Mouse (Mus musculus) right cerebral cortex, adult 18-20 months (tissue): ENCODE measurements at regions not wholly inside any gene's neighbourhood (a gene's known extent, or its start where the extent isn't known, plus 50 kb on each side); places are given as distances from the start of the nearest gene placed in this dataset.

ENCODE experiments used
- DNase-seq: peaks from one replicate; pipeline ENCODE4 v3.0.0; 2022; ENCODE audit warnings: mixed read lengths

GRCm38 (mm10) chr5:80178723-80179122, 841.2 kb upstream of the Adgrl3 start:
- peak; percentile 3 for DNase-seq

GRCm38 (mm10) chr5:80180280-80180679, 839.7 kb upstream of the Adgrl3 start:
- DNase-seq, result no peak

GRCm38 (mm10) chr5:80192418-80192817, 827.5 kb upstream of the Adgrl3 start:
- DNase-seq, result no peak

- no peak for DNase-seq
These were observed 820.3 kb upstream of the Adgrl3 start for GRCm38 (mm10) chr5:80199626-80200025.

- DNase-seq, result no peak
These were observed 771.3 kb upstream of the Adgrl3 start for GRCm38 (mm10) chr5:80248530-80249122.

- DNase-seq, result no peak
These were observed 768.0 kb upstream of the Adgrl3 start for GRCm38 (mm10) chr5:80251961-80252360.

- DNase-seq, result peak; percentile 1
These were observed 764.9 kb upstream of the Adgrl3 start for GRCm38 (mm10) chr5:80255046-80255445.

GRCm38 (mm10) chr5:80274589-80274988, 745.3 kb upstream of the Adgrl3 start:
- no peak for DNase-seq

GRCm38 (mm10) chr5:80275232-80275866, 744.6 kb upstream of the Adgrl3 start:
- DNase-seq, result no peak
